Mouse (Mus musculus): ENCODE data around the gene Ano4.
"Not testable (repeated sequence)": the region's sequence is repeated elsewhere in the genome, so short reads cannot be mapped to it uniquely, and the experiment has no call there.

Ano4 gene

DNA sequence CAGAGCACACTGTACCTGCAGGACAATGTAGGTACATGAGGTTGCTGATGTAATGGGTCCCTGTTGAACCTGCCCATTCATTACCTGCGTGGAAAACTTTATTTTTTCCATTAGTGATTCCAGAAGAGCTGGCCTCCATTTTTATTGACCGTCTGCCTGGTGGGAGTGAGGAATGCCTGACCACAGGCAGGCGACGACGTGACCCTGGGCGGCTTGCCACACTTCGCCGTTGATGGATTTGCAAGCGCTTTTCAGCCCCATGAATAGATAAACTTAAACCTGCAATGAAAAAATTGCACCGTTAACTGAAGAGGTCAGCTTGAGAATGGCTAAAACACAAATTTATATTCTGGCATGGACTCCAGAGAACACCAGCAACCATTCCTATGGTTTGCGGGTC, 195.4 kb downstream of the Ano4 start:
- DNase-seq (ENCODE audit: low read depth, low spot score): no peak

DNA sequence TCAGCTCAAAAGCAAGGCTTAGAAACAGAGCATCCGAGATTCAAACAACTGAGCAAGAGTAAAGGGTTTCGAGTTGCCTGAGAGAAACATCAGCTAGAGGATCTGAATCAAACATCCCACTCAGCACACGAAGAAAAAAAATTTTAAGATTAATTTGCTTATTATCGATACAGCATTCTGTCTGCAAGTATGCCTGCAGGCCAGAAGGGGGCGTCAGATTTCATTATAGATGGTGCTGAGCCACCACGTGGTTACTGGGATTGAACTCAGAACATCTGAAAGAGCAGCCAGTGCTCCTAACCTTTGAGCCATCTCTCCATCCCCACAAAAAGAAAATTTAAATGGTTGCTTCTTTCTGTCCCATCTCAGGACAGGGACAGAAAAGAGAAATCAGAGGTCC, 223.2 kb downstream of the Ano4 start:
- no peak for DNase-seq (ENCODE audit: low read depth, low spot score)

DNA sequence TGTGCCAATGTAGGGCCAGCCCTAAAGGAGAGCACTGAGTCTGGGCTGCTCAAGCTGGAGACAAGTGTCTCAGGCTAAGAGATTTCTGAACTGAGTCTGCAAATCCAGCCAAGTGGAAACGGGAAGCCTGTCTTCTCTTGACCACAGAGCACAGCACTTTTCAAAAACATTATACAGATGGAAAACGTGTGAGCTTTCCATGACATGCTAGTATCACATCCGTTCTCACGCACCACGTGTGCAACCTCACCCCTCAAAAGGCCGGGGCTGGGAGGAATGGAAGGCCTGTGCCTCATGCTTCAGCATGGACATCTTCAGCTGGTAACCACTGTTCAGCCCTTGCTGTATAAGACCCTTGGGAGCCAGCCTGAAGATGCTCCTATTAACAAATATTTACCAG, 230.2 kb downstream of the Ano4 start:
- DNase-seq (ENCODE audit: low read depth, low spot score): no peak

DNA sequence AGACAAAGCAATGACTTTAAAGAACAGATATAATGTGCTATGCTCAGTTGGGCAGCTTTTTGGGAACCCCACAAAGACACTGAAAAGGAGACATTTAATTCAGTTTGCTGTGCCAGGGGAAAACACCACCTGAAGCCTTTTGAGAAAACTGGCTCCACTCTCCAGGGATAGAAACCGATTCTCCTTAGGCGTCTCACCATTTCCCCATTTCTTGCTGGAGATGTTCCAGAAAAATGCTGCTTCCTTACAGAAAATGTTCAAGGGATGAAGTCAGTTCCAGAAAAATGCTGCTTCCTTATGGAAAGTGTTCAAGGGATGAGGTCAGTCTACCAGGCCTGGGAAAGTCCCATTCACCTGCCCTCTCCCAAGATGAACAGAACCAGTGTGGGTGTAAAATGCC, 233.1 kb downstream of the Ano4 start:
- no peak for DNase-seq (ENCODE audit: low read depth, low spot score)

DNA sequence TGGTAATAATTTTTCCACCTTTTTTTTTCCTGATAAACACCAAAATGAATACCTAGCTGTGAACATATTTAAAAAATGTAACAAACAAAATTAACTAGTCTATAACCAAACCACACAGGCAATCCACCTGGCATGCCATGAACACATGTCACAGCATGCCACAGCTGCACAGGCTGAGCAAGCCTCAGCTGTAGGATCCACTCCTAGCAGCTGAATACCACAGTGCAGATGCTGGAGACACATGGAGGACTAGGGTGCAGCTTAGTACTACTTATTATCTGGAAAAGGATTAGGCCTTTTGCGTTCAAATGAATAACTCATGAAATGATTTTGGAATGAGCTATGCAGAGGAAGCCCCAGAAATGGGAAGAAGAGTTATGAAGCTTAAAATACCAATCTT, 233.6 kb downstream of the Ano4 start:
- no peak for DNase-seq (ENCODE audit: low read depth, low spot score)

DNA sequence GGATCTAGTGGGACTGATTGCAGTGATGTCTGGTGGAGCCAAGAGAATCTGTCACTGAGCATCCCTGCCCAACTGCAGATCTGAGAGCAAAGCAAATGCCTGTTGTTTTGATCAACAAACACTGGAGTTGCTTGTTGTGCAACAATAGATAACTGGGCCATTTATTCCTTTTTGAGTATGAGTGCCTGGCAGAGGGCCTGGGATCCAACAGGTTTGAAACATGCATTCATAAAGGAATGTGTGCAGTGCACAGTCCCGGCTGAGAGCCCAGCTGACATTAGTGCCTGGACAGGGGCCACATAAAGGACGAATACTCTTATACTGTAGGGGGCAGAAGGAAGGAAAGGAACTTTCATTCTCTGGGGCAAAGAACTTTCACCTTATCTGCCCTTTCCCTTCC, 241.0 kb downstream of the Ano4 start:
- no peak for DNase-seq (ENCODE audit: low read depth, low spot score)

DNA sequence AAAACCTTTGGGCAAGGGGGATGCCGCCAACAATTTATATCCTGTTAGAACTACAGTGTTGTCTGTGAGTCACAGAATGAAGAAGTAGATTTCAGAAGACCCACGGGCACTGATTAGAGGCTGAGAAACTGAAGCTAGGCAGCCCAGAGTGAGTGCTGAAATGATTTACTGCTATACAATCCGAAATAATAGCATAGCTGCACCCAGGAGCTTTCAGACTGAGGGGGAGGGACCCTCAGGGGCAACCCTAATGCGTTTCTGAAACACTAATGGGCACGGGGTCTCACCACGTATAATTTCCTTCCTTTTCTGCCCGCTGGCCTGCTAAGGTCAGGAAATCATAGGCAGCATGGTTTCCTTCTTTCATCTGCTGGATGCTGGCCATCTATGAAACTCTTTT, 242.5 kb downstream of the Ano4 start:
- no peak for DNase-seq (ENCODE audit: low read depth, low spot score)

DNA sequence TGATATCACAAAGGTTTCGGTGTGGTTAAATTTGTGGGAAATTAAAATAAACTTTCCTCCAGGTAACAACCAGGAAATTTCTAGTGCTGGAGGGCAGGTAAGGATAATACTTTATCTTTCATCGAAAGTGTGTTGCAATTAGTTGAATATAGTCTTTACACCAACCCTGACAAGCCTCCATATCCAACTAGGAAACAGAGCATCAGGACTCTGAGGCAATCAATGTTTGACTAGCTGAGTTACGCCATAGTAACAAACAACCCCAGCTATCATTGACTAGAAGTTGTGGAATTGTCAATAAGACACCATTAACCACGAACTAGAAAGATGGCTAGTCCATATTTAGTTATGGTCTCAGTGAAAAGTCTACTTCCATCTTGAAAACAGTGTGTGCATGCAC, 246.4 kb downstream of the Ano4 start:
- DNase-seq (ENCODE audit: low read depth, low spot score): no peak

DNA sequence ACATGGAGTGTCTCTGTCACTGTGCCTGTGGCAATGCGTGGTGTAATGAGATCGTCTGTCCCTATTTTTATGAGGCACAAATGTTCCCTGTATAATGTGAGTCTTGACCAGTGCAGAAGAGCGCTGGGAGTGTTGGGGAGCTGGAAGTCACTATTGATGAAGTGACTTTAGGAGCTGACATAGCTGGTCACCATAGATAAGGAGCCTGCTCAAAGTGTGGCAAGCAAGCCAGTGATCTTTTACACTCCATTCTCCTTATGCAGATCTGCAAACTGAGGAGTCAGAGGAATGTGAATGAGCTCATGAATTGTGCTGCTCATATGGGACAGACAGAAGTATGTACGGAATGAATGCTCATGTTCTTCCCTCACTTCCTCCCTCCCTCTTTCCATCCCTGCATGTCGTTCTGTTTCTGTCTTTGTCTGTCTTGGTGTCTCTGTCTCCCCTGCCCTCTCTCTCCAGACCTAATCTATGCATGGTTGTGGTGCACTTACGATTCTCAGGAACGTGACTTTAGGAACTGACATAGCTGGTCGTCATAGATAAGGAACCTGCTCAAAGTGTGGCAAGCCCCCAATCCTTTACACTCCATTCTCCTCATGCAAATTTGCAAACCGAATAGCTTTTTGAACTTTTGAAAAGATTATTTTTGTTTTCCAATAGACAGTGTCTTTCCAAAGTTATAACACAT, 252.1 kb downstream of the Ano4 start:
- no peak for DNase-seq (ENCODE audit: low read depth, low spot score)

DNA sequence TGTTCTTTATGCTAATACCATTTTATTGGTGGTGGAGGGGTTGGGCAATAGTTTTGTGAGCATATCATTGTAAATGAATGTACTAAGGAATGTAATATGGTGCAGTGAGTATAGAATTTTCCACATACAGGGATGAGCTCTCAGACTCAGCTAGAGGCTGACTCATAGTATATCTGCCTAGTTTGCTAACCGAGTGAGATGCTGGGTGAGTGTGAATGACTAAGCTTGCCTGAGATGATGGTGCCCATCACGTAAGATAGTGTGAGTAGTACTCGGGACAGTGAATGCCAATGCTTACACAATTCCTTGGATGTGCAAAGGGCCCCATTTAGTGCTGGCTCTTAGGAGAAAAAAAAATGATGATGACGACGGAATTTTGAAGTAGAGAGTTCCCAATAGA, 267.1 kb downstream of the Ano4 start:
- no peak for DNase-seq (ENCODE audit: low read depth, low spot score)

DNA sequence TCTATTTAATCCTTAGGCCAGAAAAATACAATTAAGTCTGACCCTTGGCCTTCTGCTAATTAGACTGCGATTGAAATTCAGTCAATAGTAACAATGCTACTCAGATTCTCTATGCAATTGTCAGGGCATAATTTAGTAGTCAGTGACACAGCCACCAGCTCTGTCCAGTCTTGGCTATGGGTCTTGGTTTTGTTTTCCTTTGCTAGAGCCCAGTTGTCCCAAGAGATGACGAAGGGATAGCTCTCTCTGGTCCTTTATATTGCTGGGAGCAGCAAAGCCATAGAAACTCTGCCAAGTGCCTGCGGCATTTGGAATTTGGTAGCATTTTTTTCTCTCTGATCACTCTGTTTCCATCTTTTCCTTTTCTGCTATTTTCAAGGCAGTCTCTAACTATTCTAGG, 288.7 kb downstream of the Ano4 start:
- no peak for DNase-seq (ENCODE audit: low read depth, low spot score)

DNA sequence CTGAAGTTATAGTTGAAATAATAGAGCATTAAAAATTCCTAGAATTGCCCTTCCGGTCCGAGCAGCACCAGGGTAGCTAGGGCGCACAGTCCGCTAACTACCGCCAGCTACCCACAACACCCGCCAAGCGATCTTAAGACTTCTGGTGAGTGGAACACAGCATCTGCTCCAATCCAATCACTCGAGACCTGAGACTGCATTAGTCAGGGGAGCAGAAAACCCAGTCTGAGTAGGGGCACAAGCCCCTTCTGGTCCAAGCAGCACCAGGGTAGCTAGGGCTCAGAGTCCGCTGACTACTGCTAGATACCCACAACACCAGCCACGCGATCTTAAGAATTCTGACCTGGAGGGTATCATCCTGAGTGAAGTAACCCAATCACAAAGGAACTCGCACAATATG, 299.6 kb downstream of the Ano4 start:
- not testable (repeated sequence) for DNase-seq (ENCODE audit: low read depth, low spot score)

DNA sequence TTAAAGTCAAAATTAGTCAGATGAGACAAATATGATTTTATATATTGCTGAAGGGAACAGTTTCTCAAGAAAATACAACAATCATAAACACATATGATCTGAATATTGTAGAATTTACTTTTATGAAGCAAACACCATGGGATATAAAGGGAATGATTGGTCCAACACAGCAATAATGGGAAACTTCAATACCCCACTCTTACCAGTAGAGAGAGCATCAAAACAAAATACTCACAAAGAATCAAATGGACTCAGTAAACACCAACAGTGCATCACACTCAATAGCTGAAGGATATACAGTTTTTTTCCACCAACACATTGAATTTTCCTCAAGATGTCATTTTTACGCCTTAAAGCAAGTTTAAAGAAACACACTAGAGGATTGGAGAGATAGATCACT, 300.4 kb downstream of the Ano4 start:
- DNase-seq (ENCODE audit: low read depth, low spot score): no peak

DNA sequence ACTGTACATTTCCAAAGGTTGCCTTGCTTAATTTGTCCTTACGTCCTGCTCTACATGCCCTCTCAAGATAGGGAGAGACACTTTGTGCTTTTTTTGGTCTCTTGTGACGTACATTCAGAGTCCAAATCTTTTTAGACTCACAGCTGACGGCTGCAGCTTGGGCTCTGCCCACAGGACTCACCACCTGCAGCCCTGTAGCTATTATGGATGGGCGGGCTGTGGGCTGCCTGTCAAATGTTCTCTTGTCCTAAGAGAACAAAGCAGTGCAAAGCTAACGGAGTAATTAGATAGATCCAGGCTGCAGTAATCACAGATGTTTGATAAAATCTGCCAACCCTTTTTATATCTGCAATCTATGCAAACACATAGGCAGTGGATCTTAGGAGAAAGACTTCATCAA, 325.6 kb downstream of the Ano4 start:
- DNase-seq (ENCODE audit: low read depth, low spot score): no peak

DNA sequence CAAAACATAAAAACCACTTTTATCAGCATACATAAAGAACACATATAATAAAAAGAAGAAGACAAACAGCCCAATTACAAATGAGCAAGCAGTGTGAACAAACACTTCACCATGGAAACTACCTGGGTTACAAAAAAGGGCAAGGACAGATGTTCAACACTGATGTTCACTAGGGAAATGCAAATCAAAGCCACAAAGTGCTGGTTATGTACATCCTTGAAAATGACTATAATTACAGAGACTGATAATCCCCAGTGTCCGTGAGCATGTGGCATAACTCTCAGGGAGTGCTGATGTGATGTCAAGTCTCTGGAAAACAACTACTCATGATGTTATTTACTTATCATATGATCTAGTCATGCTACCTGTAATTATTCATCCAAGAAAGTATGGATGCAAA, 336.3 kb downstream of the Ano4 start:
- no peak for DNase-seq (ENCODE audit: low read depth, low spot score)

DNA sequence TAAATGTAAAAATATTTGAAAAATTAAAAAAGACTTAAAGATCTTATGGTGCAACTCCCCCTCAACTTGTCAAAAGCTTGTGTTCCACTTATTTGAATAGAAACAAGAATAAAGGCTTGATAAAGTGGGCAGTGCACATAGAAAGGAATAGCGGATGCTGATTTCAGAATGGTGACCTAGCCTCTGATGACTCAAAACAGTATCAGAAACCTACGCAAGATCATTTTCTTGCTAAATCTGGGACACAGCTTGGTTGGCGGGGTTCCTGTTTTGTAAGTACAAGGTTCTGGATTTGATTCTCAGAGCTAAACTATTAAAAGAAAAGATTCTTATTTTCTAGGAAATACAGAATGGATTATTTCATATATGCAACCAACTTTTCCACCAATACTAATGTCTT, 340.0 kb downstream of the Ano4 start:
- DNase-seq (ENCODE audit: low read depth, low spot score): no peak

DNA sequence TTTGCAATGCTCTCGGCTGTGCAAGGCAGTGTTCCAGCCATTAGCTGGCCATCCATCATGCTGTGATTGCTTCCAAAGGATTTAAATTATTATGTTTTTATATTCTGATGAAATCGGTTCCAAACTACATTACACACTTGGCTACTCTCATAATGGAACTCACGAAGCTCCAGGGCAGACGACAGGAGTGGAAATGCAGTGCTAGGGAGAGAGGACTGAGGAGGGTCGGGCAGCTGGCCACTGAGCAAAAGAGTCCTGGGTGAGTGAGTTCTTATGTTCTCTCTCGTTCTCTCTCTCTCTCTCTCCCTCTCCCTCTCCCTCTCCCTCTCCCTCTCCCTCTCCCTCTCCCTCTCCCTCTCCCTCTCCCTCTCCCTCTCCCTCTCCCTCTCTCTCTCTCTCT, 357.6 kb downstream of the Ano4 start:
- no peak for DNase-seq (ENCODE audit: low read depth, low spot score)

DNA sequence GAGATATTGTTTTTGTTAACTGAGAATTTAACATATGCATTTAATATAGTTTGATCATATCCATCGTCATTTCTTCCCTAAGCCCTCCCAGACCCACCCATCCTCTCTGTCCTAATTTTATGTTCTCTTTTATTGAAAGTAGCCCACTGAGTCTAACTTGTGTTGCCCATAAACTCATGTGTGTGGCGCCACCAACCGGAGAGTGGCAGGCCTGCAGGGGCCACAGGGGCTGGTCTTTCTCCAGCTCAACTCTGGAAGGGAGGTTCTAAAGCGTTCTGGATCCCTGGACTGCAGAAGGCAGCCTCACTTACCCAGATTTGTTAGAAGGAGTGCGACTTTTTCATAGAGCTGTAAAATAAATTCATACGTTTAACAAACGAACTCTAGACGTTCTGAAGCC, 361.1 kb downstream of the Ano4 start:
- DNase-seq (ENCODE audit: low read depth, low spot score): peak; percentile 33

DNA sequence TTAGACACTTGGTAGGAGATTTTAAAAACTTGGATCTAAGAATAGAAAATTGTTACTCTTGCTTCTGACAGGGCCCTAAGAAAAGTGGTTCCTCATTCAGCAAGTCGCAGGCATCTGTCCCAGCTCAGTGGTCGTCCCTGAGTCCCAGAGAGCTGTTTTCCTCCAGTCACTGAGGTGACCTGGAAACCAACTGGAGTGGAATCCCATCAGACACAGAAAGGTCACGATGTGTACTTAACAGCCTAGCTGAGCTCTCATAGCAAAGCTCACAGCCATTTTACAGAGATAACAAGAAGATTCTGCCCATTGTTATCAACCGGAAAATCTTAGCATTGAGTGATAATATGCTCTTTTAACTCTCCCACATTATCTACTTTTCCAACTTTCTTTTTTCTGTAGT, 365.1 kb downstream of the Ano4 start:
- DNase-seq (ENCODE audit: low read depth, low spot score): no peak

DNA sequence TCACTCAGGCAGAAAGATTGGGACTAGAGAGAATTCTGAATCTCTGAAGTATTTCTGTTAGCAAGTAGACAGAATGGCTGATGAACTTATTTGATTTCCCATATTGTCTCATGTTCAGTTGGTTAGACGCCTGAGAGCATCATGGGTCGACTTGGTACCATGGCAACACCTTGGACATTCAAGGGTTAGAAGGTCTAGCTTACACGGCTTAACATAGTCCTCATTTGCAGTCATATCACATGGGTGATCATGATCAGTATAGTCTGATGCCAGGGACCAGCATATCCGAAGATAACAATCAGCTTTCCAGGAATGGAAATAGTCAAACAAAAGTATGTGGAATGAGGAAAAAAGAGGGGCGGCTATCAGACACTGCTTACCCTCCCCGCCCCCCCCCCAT, 365.6 kb downstream of the Ano4 start:
- DNase-seq (ENCODE audit: low read depth, low spot score): no peak

DNA sequence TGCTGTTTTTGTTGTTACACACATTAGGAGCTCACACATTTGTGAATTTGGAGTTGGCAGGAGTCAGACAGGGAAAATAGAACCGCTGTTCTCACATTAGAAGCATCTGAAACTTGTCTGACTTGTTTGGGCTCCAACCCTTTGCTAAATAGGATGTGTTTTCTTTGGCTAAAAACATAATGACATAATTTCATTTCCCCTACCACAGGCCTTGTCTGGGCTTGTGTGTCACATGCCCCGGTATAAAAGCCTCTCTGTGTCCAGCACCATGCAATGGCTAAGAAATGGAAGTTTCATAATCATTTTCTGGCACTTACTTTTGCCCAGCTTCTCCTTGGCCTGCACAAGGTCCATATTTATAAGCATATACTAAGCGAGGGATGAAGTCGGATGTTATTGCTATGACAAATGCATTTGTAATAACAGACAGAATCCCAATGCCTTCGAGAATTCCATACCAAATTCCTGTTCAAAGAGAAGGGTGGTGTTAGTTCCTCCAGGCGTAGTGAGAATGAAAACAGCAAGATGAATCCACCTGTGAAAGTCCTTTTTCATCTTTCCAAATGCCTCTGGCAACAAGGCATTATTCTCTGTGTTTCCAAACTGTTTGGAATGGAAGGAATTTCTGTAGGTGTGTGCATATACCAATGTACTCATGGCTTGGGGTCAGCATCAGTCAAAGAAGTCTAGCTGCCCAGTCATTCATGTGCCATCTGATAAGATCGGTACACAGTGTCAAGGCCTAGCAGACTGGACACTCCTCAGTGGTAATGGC, 373.4 kb downstream of the Ano4 start:
- no peak for DNase-seq (ENCODE audit: low read depth, low spot score)

DNA sequence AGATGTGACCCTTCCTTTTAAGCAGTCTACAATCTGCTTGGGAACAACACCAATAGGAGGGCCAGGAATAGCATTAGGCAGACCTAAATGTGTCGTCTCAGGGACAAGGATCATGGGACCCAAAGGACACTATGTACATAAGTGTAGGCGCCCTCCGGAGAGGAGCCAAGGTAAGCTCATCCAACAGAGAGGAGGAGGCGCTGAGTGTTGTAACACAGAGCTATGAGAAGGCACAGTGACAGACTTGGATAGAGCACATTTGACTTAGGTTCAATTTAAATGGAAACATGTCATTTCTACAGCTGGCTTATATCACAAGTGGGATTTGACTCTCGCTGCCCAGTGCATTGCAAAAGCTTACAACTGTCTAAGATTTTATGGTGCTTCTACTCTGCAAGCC, 376.0 kb downstream of the Ano4 start:
- no peak for DNase-seq (ENCODE audit: low read depth, low spot score)

DNA sequence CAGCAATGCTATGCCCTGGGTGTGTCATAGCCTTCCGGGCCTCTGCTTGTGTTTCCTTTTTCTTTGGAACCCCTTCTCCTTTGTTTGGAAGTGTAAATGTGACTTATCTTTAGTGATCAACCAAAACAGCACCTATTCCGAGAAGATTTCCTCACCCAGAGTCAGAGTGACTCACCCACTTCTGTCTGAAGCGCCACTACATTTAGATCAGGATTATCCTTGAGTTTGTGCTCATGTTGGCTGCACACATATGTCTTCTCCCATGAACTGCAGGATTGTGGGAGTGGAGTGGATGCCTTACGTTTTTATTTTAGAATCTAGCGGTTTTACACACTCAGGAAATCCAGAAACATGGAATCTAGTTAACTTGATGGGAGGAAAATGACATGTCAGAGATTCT, 383.8 kb downstream of the Ano4 start:
- DNase-seq (ENCODE audit: low read depth, low spot score): no peak

DNA sequence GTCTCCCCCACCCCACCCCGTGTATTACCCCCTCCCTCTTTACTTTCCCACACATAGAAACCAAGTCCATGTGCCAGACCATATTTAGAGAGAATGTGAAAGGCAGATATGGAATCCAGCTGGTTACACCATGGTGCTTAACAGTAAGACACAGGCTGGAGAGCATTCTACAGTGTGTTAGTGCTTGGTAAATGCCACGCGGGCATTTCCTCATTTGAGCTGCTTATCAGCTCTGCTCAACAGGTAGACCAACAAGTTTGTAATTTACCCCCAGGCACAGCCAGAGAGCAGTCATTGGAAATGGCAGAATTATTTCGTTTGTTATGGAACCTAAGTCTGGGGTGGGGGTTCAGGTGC, 394.3 kb downstream of the Ano4 start:
- DNase-seq (ENCODE audit: low read depth, low spot score): no peak

All from A20 (cell line).